Mouse (Mus musculus): ENCODE data around the gene Timp4.
A peak's percentile ranks its signal among the peaks of the same experiment; 100 is the strongest.

Timp4 gene

GRCm38 (mm10) chr6:115252099-115252873 is at the start of gene Timp4:
Gene Timp4 (minus strand): TSS chr6:115252205.
- no peak for DNase-seq

GRCm38 (mm10) chr6:115293877-115294276 is 41.9 kb upstream of the Timp4 start:
- no peak for DNase-seq

DNA sequence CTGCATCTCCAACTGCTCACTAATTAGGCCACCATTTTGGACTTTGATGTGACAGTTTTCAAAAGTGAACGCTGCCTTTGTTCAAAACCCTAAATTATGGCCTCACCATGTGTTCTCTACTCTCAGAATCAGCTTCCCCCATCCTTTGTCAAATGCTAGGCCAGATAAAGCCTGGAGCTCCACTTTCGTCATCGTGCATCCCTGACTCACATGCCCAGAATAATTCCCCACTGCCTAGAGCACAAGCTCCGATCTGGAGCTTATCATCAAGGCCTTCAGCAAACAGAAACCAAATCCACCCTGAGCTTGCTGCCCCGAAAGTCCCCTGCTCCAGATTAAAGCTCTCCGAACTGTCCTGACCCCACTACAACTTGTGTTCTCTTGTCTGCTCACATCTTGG is 40.6 kb upstream of the Timp4 start:
- DNase-seq = no peak

DNA sequence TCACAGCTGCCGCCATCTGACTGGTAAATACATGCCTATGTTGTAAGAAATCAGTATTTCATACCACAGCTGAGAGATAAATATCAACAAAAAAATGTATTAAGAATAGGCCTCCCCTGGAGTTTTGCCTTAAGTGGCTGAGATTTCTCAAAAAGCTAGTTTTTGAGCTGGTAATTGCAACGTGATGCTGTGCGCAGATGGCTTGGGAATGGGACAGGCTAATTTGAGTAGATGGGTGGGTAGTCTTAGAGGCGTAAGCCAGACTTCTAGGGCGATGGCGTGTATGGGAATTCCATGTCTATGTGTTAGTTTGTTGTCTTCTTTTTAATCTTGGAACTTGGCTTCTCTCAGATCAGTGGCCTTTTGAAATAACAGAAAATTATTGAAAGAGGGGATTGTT is 39.8 kb upstream of the Timp4 start:
- no peak for DNase-seq

DNA sequence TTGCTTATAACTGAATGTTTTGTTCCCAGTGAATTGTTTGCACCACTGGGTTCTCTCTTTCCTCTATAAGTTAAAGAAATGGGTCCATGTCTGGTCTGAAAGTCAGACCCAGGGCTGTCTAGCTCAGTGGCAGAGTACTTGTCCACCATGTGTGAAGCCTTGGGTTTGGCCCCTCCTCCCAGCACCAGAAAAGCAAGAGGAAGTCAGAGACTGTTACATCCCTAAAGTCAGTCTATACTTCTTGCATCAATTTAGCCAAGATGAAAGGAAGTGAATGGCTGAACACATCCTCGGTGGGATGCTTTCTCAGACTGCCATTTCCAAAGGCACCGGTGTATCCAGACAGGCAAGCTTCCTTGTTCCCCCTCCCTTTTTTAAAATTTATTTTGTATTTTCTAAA is 39.1 kb upstream of the Timp4 start:
- no peak for DNase-seq

GRCm38 (mm10) chr6:115290561-115290960 is 38.6 kb upstream of the Timp4 start:
- DNase-seq = no peak

- DNase-seq = no peak
Measured at GRCm38 (mm10) chr6:115288223-115288622, 36.2 kb upstream of the Timp4 start.

- no peak for DNase-seq
Measured at GRCm38 (mm10) chr6:115286441-115286840, 34.4 kb upstream of the Timp4 start.

DNA sequence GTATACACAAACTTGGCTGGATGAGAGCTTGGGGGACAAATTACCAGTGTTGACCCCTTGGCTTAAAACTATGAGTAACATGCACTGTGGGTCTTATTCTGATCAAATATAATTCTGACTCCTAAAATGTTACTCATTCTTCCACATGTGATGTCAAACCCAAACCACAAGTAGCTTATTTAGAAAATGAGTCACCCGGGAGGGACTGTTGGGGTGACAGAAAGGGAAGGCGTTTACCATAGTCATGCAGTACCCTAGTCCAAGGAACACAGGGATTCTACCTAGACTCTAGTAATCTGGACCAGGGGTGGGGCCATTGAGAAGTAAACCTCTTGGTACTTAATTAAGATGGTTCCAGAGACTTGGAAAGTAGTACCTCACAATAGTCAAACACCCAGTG is 32.1 kb upstream of the Timp4 start:
- DNase-seq = no peak

DNA sequence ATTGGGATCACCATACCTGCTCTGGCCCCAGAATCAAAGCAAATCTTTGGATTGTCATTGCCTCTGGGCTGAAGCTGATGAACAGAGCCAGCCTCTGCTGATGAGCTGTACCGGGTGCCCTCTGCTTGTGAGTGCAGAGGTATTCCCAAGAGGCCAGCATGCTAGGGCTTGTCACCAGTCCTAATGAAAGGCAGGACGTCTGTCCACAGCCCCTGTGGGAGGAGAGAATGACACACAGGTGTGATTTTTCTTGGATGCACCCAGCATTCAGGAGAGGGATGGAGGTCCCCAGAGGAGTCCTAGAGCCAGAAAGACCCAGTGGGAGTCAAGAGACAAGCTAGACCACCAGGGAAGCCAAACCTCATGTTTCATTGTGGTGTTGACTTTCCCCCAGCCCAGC is 27.6 kb upstream of the Timp4 start:
- no peak for DNase-seq

GRCm38 (mm10) chr6:115278086-115278485 is 26.1 kb upstream of the Timp4 start:
- DNase-seq = no peak

DNA sequence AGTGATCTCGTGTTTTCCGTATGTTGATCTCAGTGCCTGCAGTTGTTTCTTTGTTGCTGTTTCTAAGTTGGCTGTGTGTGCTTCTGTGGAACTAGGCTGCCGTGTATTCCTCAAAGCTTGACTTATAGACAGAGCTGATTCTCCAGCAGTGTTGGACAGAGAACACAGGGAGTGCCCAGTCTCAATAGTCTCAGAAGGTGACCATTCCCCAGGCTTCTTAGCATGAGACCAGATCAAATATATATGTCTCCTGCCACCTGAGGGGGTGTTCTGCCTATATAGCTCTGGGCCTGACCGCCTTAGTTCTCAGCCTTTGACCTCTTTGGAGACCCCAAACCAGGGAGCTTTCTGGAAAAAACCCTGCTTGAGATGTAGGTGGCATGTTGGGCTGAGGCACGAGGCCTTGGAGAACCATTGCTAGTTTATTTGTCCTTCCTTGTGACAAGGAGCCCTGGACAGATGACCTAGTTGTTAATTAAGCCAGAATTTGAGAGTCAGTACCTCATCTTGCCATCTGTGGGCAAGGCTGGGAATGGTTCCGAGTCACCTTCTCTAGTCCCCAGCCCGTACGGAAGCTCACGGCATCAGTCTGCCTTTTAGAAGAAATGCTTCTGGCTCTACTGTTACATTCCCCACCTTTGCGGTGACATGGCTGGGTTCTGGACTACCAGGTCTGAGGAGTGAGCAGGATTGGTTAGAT is 23.3 kb upstream of the Timp4 start:
- DNase-seq = no peak

GRCm38 (mm10) chr6:115274705-115275104 is 22.7 kb upstream of the Timp4 start:
- DNase-seq = no peak

DNA sequence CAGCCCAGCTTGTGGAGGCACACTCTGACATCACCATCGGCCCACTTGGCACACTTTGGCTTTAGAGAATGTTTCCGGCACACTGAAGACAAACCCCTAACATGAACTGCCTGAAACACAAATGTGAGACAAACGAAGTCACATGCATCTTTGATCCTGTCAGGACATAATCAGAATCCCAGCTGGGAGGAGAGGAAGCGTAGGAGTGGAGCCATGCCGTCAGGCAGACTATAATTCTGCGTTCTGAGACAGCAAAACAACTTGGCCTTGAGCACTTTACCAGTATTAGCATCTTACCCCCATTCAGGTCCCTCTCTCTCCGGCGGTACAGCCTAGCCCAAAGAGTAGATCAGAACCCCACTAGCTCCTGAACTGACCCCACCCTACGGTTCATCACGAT is 21.3 kb upstream of the Timp4 start:
- DNase-seq = no peak

GRCm38 (mm10) chr6:115271866-115272271 is 19.9 kb upstream of the Timp4 start:
- peak; percentile 35 for DNase-seq

GRCm38 (mm10) chr6:115271326-115271725 is 19.3 kb upstream of the Timp4 start:
- no peak for DNase-seq

DNA sequence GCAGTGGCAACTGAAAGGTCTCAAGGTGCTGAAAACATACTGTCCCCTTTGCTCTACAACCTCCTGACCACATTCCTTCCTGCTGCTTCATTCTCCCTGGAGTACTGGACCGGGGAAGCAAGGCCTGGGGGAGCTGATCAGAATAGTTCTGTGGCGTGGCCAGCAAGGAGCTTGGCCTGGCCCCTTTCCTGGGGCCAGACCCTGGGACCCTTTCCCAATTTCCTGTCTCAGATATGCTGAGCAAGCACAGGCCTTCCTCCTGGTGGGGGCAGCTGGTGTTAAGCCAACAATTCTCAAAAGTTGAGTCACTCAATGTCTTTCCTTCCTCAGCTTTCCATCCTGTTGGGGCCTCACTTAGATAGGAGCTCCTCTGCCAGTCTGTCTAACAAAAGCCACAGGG is 18.1 kb upstream of the Timp4 start:
- no peak for DNase-seq

DNA sequence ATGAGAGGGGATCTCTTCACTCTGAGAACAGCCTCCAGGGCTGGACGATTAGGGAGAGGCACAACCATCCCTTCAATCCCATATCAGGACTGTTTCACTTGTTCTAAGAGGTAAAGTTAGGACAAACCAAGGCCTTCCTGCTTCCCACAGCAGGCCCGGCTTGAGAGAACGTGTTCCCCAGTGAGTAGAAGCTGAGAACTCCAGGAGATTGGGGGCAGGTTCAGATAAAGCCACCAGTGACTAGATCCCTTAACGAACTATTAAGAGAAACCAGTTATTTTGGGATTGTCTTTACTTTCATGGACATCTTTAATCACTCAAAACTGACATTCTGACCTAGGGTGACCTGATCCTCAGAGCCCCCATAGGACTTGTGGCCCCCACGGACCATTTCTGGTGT is 17.6 kb upstream of the Timp4 start:
- DNase-seq = no peak

DNA sequence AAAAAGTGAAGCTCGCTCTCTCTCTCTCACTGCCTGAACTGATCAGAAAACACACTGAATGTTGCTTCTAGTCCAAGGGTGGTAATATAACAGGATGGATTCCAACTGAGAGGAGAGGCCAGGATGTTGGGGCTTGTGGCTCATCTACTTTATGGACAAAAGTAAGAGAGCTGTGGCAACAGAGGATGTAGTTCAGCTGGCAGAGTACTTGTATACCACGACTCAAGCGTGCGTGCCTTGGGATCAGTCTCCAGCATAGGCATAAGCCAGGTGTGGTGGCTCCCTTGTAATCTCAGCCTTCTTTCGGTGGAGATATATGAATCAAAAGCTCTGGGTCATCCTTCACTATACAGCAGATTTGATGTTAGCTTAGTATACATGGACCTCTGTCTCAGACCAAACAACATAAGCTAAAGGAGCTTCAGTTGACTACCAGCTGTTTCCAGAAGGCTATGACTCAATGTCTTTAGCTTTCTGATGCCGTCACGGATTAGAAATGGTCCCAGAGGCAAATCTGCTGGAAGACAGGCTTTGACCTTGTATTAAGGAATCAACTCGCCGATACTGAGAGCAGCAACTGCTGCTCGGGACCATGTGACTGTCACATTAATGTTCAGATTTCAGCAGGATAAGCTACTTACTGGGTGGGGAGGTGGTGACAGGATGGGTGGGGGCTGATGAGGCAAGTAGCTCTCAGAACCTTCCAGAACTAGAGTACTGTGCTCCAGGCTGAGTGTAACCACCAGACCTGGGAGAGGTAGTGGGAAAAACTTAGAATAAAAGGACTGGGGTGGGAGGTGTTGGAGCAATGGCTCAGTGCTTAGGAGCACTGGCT is 16.8 kb upstream of the Timp4 start:
- no peak for DNase-seq

- DNase-seq = peak; percentile 80
Measured at GRCm38 (mm10) chr6:115267916-115268315, 15.9 kb upstream of the Timp4 start.

GRCm38 (mm10) chr6:115266791-115267190 is 14.8 kb upstream of the Timp4 start:
- no peak for DNase-seq

DNA sequence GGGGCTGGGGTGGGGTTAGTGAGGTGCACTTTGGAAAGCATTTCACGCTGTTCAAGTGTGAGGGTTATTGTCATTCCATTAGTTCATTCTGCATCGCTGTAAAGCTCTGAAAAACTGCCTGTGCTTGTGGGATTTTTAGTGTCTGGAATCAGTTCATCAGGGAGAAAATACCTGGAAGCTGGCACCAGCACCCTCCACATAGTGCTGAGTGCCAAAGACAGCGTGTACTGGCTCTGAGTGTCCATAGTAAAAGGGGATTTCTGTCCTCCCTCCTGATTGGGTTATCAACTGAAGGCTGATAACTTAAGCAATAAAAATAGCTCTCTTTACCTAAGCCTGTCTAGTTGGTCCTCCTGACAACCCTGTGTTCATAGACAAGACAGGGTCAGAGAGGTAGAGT is 8.5 kb upstream of the Timp4 start:
- no peak for DNase-seq

DNA sequence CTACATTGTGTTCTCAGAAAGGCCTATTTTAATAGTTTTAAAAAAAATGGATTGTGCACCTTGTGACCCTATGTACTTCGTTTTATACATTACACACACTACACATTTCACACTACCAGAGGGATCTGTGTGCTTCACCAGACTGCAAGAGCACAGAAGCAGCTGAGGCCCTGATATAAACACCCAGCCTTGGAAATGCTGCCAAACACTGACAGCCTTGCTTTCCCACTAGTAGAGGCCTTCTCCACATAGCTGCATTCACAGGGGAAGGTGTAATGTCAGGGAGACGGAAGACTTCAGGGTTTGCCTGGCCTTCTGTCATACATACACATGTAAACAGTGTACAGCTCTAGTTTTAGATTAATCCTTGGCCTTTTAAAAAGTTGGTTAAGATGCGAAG is 3.2 kb upstream of the Timp4 start:
- DNase-seq = no peak

GRCm38 (mm10) chr6:115251531-115251985 is 447 bp downstream of the Timp4 start:
- no peak for DNase-seq
